ENCODE assay signal across 14 mouse cellular contexts in the genomic region with DNA sequence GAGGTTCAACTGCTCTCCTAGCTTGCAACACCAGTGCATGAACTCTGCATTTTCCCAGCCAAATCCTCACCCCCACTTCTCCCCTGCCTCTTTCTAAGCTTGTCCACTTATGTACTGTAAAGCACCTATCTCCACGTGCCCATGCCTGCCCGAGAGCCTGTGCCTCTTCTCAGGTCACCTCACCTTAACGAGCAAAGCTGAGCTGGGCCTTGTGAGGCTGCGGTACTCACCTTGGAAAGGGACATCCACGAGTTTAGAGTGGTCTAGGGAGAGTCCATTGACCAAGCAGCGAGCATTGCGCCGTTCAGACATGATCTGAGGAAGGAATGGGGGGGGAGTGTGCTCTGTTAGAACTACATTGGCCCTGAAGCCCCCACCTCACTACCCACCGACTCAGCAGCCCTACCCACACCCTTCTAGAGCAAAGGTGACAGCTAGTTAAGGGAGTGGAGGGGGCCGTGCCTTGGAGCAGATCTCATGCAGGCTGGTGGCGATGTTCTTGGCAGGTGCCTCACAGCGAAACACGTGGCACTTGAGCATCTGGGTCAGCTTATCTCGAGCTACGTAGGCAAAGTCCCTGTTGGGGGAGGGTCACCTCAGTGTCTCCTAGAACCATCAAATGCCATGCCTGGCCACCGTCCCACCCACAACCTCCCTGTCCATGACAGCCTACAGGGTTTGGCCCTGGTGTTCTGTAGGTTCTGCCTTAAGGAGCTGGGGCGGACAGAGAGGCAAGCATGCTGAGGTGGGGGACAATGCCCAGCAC. TPM values are rescaled to one million over a fixed set of nuclear protein-coding genes. Genes with fewer than 3 reads are reported as not detected.
DNase-seq lines count a peak whose midpoint lies in the region; TF ChIP-seq lines count a peak whose summit lies in the region.
"Had no signal": no experiment of that assay in that cellular context is flagged by ENCODE, and none has a peak within 500 bp of the region (broad histone marks: within the 10 kb centered on the region; RNA-seq: fewer than 3 reads in every experiment).

No protein-coding gene starts in this region.

- no peak overlapping the region for H3K4me3 ChIP-seq in layer of hippocampus, adult 2 months
- H3K4me3 ChIP-seq: midbrain, embryonic 13.5 days had no signal

- TF ChIP-seq CTCF in layer of hippocampus, adult 2 months (conservative IDR thresholded peaks at IDR 0.05) = no peak

- DNase-seq in cerebellum, adult 18-20 months = peak; percentile 35 to 41
- DNase-seq in cerebellum, postnatal 4 days (ENCODE audit: low spot score in 2 of 2) = no peak
- no peak for DNase-seq in layer of hippocampus, adult 2 months (ENCODE audit: low spot score in 2 of 2)
- DNase-seq in layer of hippocampus, postnatal 10 days (ENCODE audit: low spot score in 2 of 2) = no peak
- DNase-seq in brain, adult 2 months (ENCODE audit: low read depth, low spot score) = peak; percentile 79
- DNase-seq in heart, postnatal 10 days = peak; percentile 76 to 85
- no peak for DNase-seq in T-cell, adult 2 months (ENCODE audit: low spot score)
- no peak for DNase-seq in urinary bladder, postnatal 10 days (ENCODE audit: low spot score)
- DNase-seq: embryo, embryonic 11 days; gastrocnemius, postnatal 14 days; kidney, postnatal 4 days; thymus, postnatal 36 days had no signal

- intact Hi-C loops in heart, postnatal 10 days (cut with DNase I) = no loop called here

- peak overlapping the region; percentile 97 for H3K27ac ChIP-seq in layer of hippocampus, adult 2 months
- H3K27ac ChIP-seq: hindbrain, embryonic 14.5 days; midbrain, embryonic 13.5 days had no signal

RNA-seq across cellular contexts. Expression of gene Smpd1, which starts 11.1 kb away (rescaled TPM):
- total RNA-seq in layer of hippocampus, adult 2 months (2021) = 10 to 100 TPM; 82.7 to 86.2 TPM
- total RNA-seq in layer of hippocampus, postnatal 10 days (2021) = 10 to 100 TPM; 87.0 to 89.8 TPM
- 100 to 1,000 TPM; 120 to 137 TPM for total RNA-seq in heart, postnatal 10 days (2021)

RNA-seq across cellular contexts. Expression of gene Apbb1, which starts 16.2 kb away (rescaled TPM):
- 100 to 1,000 TPM; 360 to 370 TPM for total RNA-seq in layer of hippocampus, adult 2 months (2021)
- total RNA-seq in layer of hippocampus, postnatal 10 days (2021) = 100 to 1,000 TPM; 350 to 357 TPM
- 10 to 100 TPM; 67.0 to 76.3 TPM for total RNA-seq in heart, postnatal 10 days (2021)

RNA-seq across cellular contexts. Expression of gene Hpx, which starts 34.7 kb away (rescaled TPM):
- under 1 TPM in 1 of 2 experiments, not detected in 1; 0.23 TPM for total RNA-seq in layer of hippocampus, adult 2 months (2021)
- total RNA-seq in layer of hippocampus, postnatal 10 days (2021) = not detected
- under 1 TPM; 0.17 to 0.34 TPM for total RNA-seq in heart, postnatal 10 days (2021)
- total RNA-seq: gastrocnemius, postnatal 14 days had no signal

Comparison
In these comparisons a context has a peak if more than half of its experiments do, and no peak if none do; other contexts are left out.
1. DNase-seq: peak in cerebellum, adult 18-20 months (2 of 2), brain, adult 2 months (single experiment) and heart, postnatal 10 days (2 of 2); none in cerebellum, postnatal 4 days (0 of 2), layer of hippocampus, adult 2 months (0 of 2), layer of hippocampus, postnatal 10 days (0 of 2), T-cell, adult 2 months (single experiment) and urinary bladder, postnatal 10 days (single experiment).
2. RNA of gene Apbb1, which starts 16.2 kb away (total RNA-seq): 360 to 370 TPM in layer of hippocampus, adult 2 months and 350 to 357 TPM in layer of hippocampus, postnatal 10 days; 67.0 to 76.3 TPM in heart, postnatal 10 days; every median in the first group is over 4 times any median in the second.